ENCODE assay signal across 23 mouse cellular contexts in the genomic region with DNA sequence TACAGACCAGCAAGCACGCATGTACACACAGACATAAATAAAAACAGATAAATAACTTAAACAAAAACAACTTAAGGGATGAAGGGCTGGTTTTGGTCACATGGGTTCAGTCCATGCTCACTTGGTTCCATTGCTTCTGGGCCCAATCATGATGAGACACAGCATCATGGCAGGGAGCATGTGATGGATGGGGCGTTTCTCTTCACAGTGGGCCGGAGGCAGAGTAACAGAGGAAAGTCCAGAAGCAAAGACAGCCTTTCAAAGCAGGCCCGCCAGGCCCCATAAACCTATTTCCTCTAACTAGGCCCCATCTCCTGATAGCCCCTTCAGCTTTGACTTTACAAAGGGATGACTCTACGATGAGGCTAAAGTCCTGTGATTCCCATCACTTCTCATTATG. TPM values are rescaled to one million over a fixed set of nuclear protein-coding genes. Genes with fewer than 3 reads are reported as not detected.
A peak's percentile ranks its signal among the peaks of the same experiment; 100 is the strongest.
DNase-seq lines count a peak whose midpoint lies in the region; ATAC-seq and TF ChIP-seq lines count a peak whose summit lies in the region.
"Had no signal": no experiment of that assay in that cellular context is flagged by ENCODE, and none has a peak within 500 bp of the region (broad histone marks: within the 10 kb centered on the region; RNA-seq: fewer than 3 reads in every experiment).

No protein-coding gene starts in this region.

- H3K9ac ChIP-seq in intestine, embryonic 16.5 days (ENCODE audit: low read depth, low read length): no peak overlapping the region
- H3K9ac ChIP-seq in intestine, embryonic 15.5 days: no peak overlapping the region
- no peak overlapping the region for H3K9ac ChIP-seq in MEL (ENCODE audit: control insufficient read depth, low read depth, low read length, poor library complexity, severe bottlenecking)
- H3K9ac ChIP-seq: embryonic facial prominence, embryonic 13.5 days; embryonic facial prominence, embryonic 15.5 days; forebrain, embryonic 12.5 days had no signal

- no peaks in the 10 kb centered on the region for H3K4me1 ChIP-seq in intestine, embryonic 16.5 days (ENCODE audit: control insufficient read depth, insufficient read depth, low read length)
- peaks cover 2% of the 10 kb centered on the region; the same call in 1 of the 2 replicates for H3K4me1 ChIP-seq in intestine, embryonic 15.5 days (replicated peaks)
- peaks cover 0 to 7% of the 10 kb centered on the region in 2 experiments; a peak in 2 of 4 replicates for H3K4me1 ChIP-seq in MEL (ENCODE audit: control insufficient read depth in 1 of 2, insufficient read depth in 2 of 2, low read length in 2 of 2)
- H3K4me1 ChIP-seq: embryonic facial prominence, embryonic 13.5 days; embryonic facial prominence, embryonic 15.5 days; forebrain, embryonic 10.5 days; forebrain, embryonic 12.5 days had no signal

- no peak overlapping the region for H3K4me3 ChIP-seq in intestine, embryonic 16.5 days (ENCODE audit: low read length)
- H3K4me3 ChIP-seq in intestine, embryonic 15.5 days (replicated peaks): no peak overlapping the region
- no peak overlapping the region for H3K4me3 ChIP-seq in MEL (ENCODE audit: control insufficient read depth in 1 of 2, insufficient read depth in 1 of 2, low read depth in 2 of 2, low read length in 2 of 2)
- H3K4me3 ChIP-seq: embryonic facial prominence, embryonic 13.5 days; embryonic facial prominence, embryonic 15.5 days; erythroblast, embryonic 14.5 days; forebrain, embryonic 10.5 days; forebrain, embryonic 12.5 days had no signal

- no peak for TF ChIP-seq RAD21 in MEL (IDR thresholded peaks at IDR 0.05; ENCODE audit: low read depth, low read length)

- H3K79me2 ChIP-seq in MEL (ENCODE audit: control insufficient read depth, insufficient read depth, low read length, poor library complexity): no peaks in the 10 kb centered on the region

- no peak for TF ChIP-seq POLR2A in MEL (IDR thresholded peaks at IDR 0.05; ENCODE audit: control insufficient read depth in 1 of 2, insufficient read depth in 1 of 2, low read depth in 1 of 2, low read length in 2 of 2, poor library complexity in 1 of 2)

- H3K4me2 ChIP-seq in intestine, embryonic 16.5 days (ENCODE audit: low read depth, low read length): no peak overlapping the region
- no peak overlapping the region for H3K4me2 ChIP-seq in intestine, embryonic 15.5 days (replicated peaks)
- H3K4me2 ChIP-seq: embryonic facial prominence, embryonic 13.5 days; embryonic facial prominence, embryonic 15.5 days; forebrain, embryonic 12.5 days had no signal

- 75% methylated on average over 5 of the region's 5 CpGs for WGBS in intestine, embryonic 16.5 days
- WGBS in intestine, embryonic 15.5 days: 78% methylated on average over 5 of the region's 5 CpGs

- H3K36me3 ChIP-seq in intestine, embryonic 16.5 days (ENCODE audit: control insufficient read depth, insufficient read depth, low read length): no peaks in the 10 kb centered on the region
- H3K36me3 ChIP-seq in intestine, embryonic 15.5 days: no peaks in the 10 kb centered on the region
- peaks cover 0 to 6% of the 10 kb centered on the region in 2 experiments; a peak in 2 of 4 replicates for H3K36me3 ChIP-seq in MEL (ENCODE audit: control insufficient read depth in 1 of 2, insufficient read depth in 2 of 2, low read length in 2 of 2)
- H3K36me3 ChIP-seq: embryonic facial prominence, embryonic 13.5 days; embryonic facial prominence, embryonic 15.5 days; forebrain, embryonic 10.5 days; forebrain, embryonic 12.5 days; G1E had no signal

- H3K27ac ChIP-seq in intestine, embryonic 16.5 days (ENCODE audit: low read length): no peak overlapping the region
- no peak overlapping the region for H3K27ac ChIP-seq in intestine, embryonic 15.5 days
- H3K27ac ChIP-seq in MEL (ENCODE audit: control insufficient read depth, low read depth, low read length): peak overlapping the region; percentile 78; the same call in 1 of the 2 replicates
- H3K27ac ChIP-seq: embryonic facial prominence, embryonic 13.5 days; embryonic facial prominence, embryonic 15.5 days; forebrain, embryonic 10.5 days; forebrain, embryonic 12.5 days had no signal

- TF ChIP-seq CTCF in MEL (IDR thresholded peaks at IDR 0.05 in 2 of 3, conservative IDR thresholded peaks at IDR 0.05 in 1 of 3; ENCODE audit: control insufficient read depth in 1 of 3, insufficient read depth in 1 of 3, low read depth in 2 of 3, low read length in 3 of 3, poor library complexity in 1 of 3, severe bottlenecking in 1 of 3): no peak

- no peak for DNase-seq in MEL (ENCODE audit: low read depth, low spot score)
- DNase-seq in thymus, postnatal 4 days: no peak
- no peak for DNase-seq in frontal cortex, postnatal 25 days (ENCODE audit: low spot score in 2 of 2)
- DNase-seq: adrenal gland, adult 2 months; adrenal gland, postnatal 10 days; adrenal gland, postnatal 25 days; cerebellum, adult 11 months; cerebellum, adult 18-20 months; cerebellum, adult 8-10 months; cerebellum, adult 9-11 months; cerebellum, postnatal 14 days; cerebellum, postnatal 36 days; embryo, embryonic 11 days had no signal

- no peaks in the 10 kb centered on the region for H3K27me3 ChIP-seq in intestine, embryonic 16.5 days (replicated peaks; ENCODE audit: control insufficient read depth, insufficient read depth, low read length)
- H3K27me3 ChIP-seq in intestine, embryonic 15.5 days (replicated peaks): no peaks in the 10 kb centered on the region
- peaks cover 0 to 2% of the 10 kb centered on the region in 2 experiments; a peak in 1 of 4 replicates for H3K27me3 ChIP-seq in MEL (ENCODE audit: control insufficient read depth in 1 of 2, insufficient read depth in 2 of 2, low read length in 2 of 2)
- H3K27me3 ChIP-seq: embryonic facial prominence, embryonic 13.5 days; embryonic facial prominence, embryonic 15.5 days; forebrain, embryonic 12.5 days had no signal

- ATAC-seq in intestine, embryonic 16.5 days: peak; percentile 44; the same call in 1 of the 2 replicates
- no peak for ATAC-seq in intestine, embryonic 15.5 days
- ATAC-seq: forebrain, embryonic 14.5 days; forebrain, embryonic 16.5 days had no signal

- no peak for TF ChIP-seq EP300 in MEL (IDR thresholded peaks at IDR 0.05; ENCODE audit: low read depth in 1 of 2, low read length in 2 of 2)

- no peaks in the 10 kb centered on the region for H3K9me3 ChIP-seq in intestine, embryonic 16.5 days (ENCODE audit: control insufficient read depth, low read length)
- no peaks in the 10 kb centered on the region for H3K9me3 ChIP-seq in intestine, embryonic 15.5 days
- no peaks in the 10 kb centered on the region for H3K9me3 ChIP-seq in MEL (replicated peaks; ENCODE audit: insufficient read depth, low read length)
- H3K9me3 ChIP-seq: embryonic facial prominence, embryonic 13.5 days; embryonic facial prominence, embryonic 15.5 days; forebrain, embryonic 10.5 days; forebrain, embryonic 12.5 days; G1E had no signal

TF ChIP-seq in MEL, 35 proteins besides CTCF, POLR2A, EP300 and RAD21:
- TF ChIP-seq JUND (IDR thresholded peaks at IDR 0.05; ENCODE audit: low read depth, low read length) (no peak), RCOR1 (IDR thresholded peaks at IDR 0.05; ENCODE audit: low read depth, low read length) (no peak), TCF12 (IDR thresholded peaks at IDR 0.05; ENCODE audit: low read depth, low read length) (no peak), CHD1 (IDR thresholded peaks at IDR 0.05; ENCODE audit: low read depth, low read length) (no peak)

RNA-seq across cellular contexts. Expression of a gene that starts 9.1 kb away (rescaled TPM):
- 3.3 and 3.8 TPM in 2 replicates for polyA plus RNA-seq in intestine, embryonic 16.5 days (2015; fragmentation: Nextera tagmentation; extraction: Ambion mirVana)
- polyA plus RNA-seq in intestine, embryonic 15.5 days (2015; fragmentation: Nextera tagmentation; extraction: Ambion mirVana): 4.2 and 4.4 TPM in 2 replicates
- 16.4 and 16.5 TPM in 2 replicates for total RNA-seq in MEL (2012; rRNA removed)
- polyA plus RNA-seq in MEL (2012; ENCODE audit: insufficient read depth in 1 of 2, insufficient read length in 2 of 2, low read depth in 1 of 2, low replicate concordance in 2 of 2, missing spikeins in 1 of 2): 10 to 100 TPM; 38.8 to 64.6 TPM

RNA-seq across cellular contexts. Expression of a gene that starts 44.4 kb away (rescaled TPM):
- polyA plus RNA-seq in intestine, embryonic 16.5 days (2015; fragmentation: Nextera tagmentation; extraction: Ambion mirVana): 17.3 and 18.8 TPM in 2 replicates
- polyA plus RNA-seq in intestine, embryonic 15.5 days (2015; fragmentation: Nextera tagmentation; extraction: Ambion mirVana): 16.7 and 17.4 TPM in 2 replicates
- total RNA-seq in MEL (2012; rRNA removed): 5.4 and 6.1 TPM in 2 replicates
- polyA plus RNA-seq in MEL (2012; ENCODE audit: insufficient read depth in 1 of 2, insufficient read length in 2 of 2, low read depth in 1 of 2, low replicate concordance in 2 of 2, missing spikeins in 1 of 2): 10 to 100 TPM in 1 of 2 experiments, not detected in 1; 33.5 TPM
